13 mouse cellular contexts compared by ENCODE assay signal in genomic region chr19:27215596-27215995, GRCm38 (mm10). TPM values are rescaled to one million over a fixed set of nuclear protein-coding genes. Genes with fewer than 3 reads are reported as not detected.
A peak's percentile ranks its signal among the peaks of the same experiment; 100 is the strongest.
DNase-seq lines count a peak whose midpoint lies in the region; ATAC-seq and TF ChIP-seq lines count a peak whose summit lies in the region.
"Had no signal": no experiment of that assay in that cellular context is flagged by ENCODE, and none has a peak within 500 bp of the region (broad histone marks: within the 10 kb centered on the region; RNA-seq: fewer than 3 reads in every experiment).

No protein-coding gene starts in this region.

- peaks cover 24% of the 10 kb centered on the region for H3K27me3 ChIP-seq in forebrain, embryonic 12.5 days
- peaks cover 7% of the 10 kb centered on the region; the same call in 1 of the 2 replicates for H3K27me3 ChIP-seq in forebrain, embryonic 11.5 days (ENCODE audit: control insufficient read depth, insufficient read depth, low read length)
- peaks cover 20% of the 10 kb centered on the region for H3K27me3 ChIP-seq in midbrain, embryonic 12.5 days
- peaks cover 9% of the 10 kb centered on the region; the same call in 1 of the 2 replicates for H3K27me3 ChIP-seq in midbrain, embryonic 11.5 days (ENCODE audit: control insufficient read depth, insufficient read depth, low read length)
- H3K27me3 ChIP-seq in forebrain, postnatal 0 days (ENCODE audit: insufficient read depth, low read length): no peaks in the 10 kb centered on the region
- peaks cover 11% of the 10 kb centered on the region for H3K27me3 ChIP-seq in neural tube, embryonic 13.5 days
- H3K27me3 ChIP-seq: CH12.LX had no signal

- H3K27ac ChIP-seq in forebrain, embryonic 12.5 days: no peak overlapping the region
- no peak overlapping the region for H3K27ac ChIP-seq in forebrain, embryonic 11.5 days (ENCODE audit: low read depth, low read length)
- no peak overlapping the region for H3K27ac ChIP-seq in midbrain, embryonic 12.5 days (replicated peaks)
- no peak overlapping the region for H3K27ac ChIP-seq in midbrain, embryonic 11.5 days (ENCODE audit: low read depth, low read length)
- peak overlapping the region; percentile 95 for H3K27ac ChIP-seq in forebrain, postnatal 0 days (ENCODE audit: low read depth, low read length)
- H3K27ac ChIP-seq in neural tube, embryonic 13.5 days (replicated peaks): no peak overlapping the region
- H3K27ac ChIP-seq: macrophage had no signal

- H3K9ac ChIP-seq in forebrain, embryonic 12.5 days: 0 out of 2 replicates have a peak overlapping the region, but pooled peaks have one; percentile 7
- H3K9ac ChIP-seq in forebrain, embryonic 11.5 days (ENCODE audit: low read length): no peak overlapping the region
- H3K9ac ChIP-seq in midbrain, embryonic 12.5 days (replicated peaks): no peak overlapping the region
- H3K9ac ChIP-seq in midbrain, embryonic 11.5 days (ENCODE audit: low read length): no peak overlapping the region
- H3K9ac ChIP-seq in forebrain, postnatal 0 days: peak overlapping the region; percentile 18; the same call in 1 of the 2 replicates
- no peak overlapping the region; the same call in 1 of the 2 replicates for H3K9ac ChIP-seq in neural tube, embryonic 13.5 days

- H3K4me1 ChIP-seq in forebrain, embryonic 12.5 days: peaks cover 28% of the 10 kb centered on the region
- H3K4me1 ChIP-seq in forebrain, embryonic 11.5 days (replicated peaks; ENCODE audit: control insufficient read depth, insufficient read depth, low read length): peaks cover 9% of the 10 kb centered on the region; the same call in 1 of the 2 replicates
- H3K4me1 ChIP-seq in midbrain, embryonic 12.5 days: peaks cover 26% of the 10 kb centered on the region
- peaks cover 14% of the 10 kb centered on the region for H3K4me1 ChIP-seq in midbrain, embryonic 11.5 days (ENCODE audit: control insufficient read depth, insufficient read depth, low read length)
- peaks cover 17% of the 10 kb centered on the region for H3K4me1 ChIP-seq in forebrain, postnatal 0 days (ENCODE audit: insufficient read depth)
- peaks cover 40% of the 10 kb centered on the region for H3K4me1 ChIP-seq in neural tube, embryonic 13.5 days (replicated peaks)

- no peak for ATAC-seq in forebrain, embryonic 12.5 days (ENCODE audit: low FRiP score)
- no peak for ATAC-seq in forebrain, embryonic 11.5 days (replicated peaks; ENCODE audit: low FRiP score)
- ATAC-seq in midbrain, embryonic 12.5 days (ENCODE audit: low FRiP score, low read depth): no peak
- ATAC-seq in midbrain, embryonic 11.5 days (ENCODE audit: low FRiP score): no peak
- no peak for ATAC-seq in forebrain, postnatal 0 days
- ATAC-seq in neural tube, embryonic 13.5 days (ENCODE audit: low read depth): no peak

- WGBS in forebrain, embryonic 12.5 days: 51% methylated on average over 4 of the region's 4 CpGs
- WGBS in forebrain, embryonic 11.5 days: 68% methylated on average over 4 of the region's 4 CpGs
- 60% methylated on average over 4 of the region's 4 CpGs for WGBS in midbrain, embryonic 12.5 days
- 71% methylated on average over 4 of the region's 4 CpGs for whole genome bisulfite sequencing in midbrain, embryonic 11.5 days
- 54% methylated on average over 4 of the region's 4 CpGs for WGBS in forebrain, postnatal 0 days
- 41% methylated on average over 4 of the region's 4 CpGs for WGBS in neural tube, embryonic 13.5 days

- H3K36me3 ChIP-seq in forebrain, embryonic 12.5 days (replicated peaks): no peaks in the 10 kb centered on the region
- H3K36me3 ChIP-seq in forebrain, embryonic 11.5 days (ENCODE audit: control insufficient read depth, insufficient read depth, low read length): no peaks in the 10 kb centered on the region
- H3K36me3 ChIP-seq in midbrain, embryonic 12.5 days: no peaks in the 10 kb centered on the region
- H3K36me3 ChIP-seq in midbrain, embryonic 11.5 days (ENCODE audit: control insufficient read depth, insufficient read depth, low read length): no peaks in the 10 kb centered on the region
- no peaks in the 10 kb centered on the region for H3K36me3 ChIP-seq in forebrain, postnatal 0 days (ENCODE audit: insufficient read depth)
- H3K36me3 ChIP-seq in neural tube, embryonic 13.5 days: no peaks in the 10 kb centered on the region

- DNase-seq in forebrain, embryonic 11.5 days (ENCODE audit: low spot score): no peak
- no peak for DNase-seq in midbrain, embryonic 11.5 days (ENCODE audit: low spot score, missing footprints)
- no peak for DNase-seq in forebrain, postnatal 0 days
- no peak for DNase-seq in frontal cortex, postnatal 25 days (ENCODE audit: low spot score in 2 of 2)
- DNase-seq in layer of hippocampus, postnatal 25 days (ENCODE audit: extremely low spot score in 1 of 2, low spot score in 1 of 2): no peak
- DNase-seq: cerebellum, adult 2 months; gastrocnemius, postnatal 25 days; thymus, postnatal 14 days had no signal

- no peak for TF ChIP-seq CTCF in forebrain, postnatal 0 days (IDR thresholded peaks at IDR 0.05; ENCODE audit: low read depth)

- H3K9me3 ChIP-seq in forebrain, embryonic 12.5 days: no peaks in the 10 kb centered on the region
- H3K9me3 ChIP-seq in forebrain, embryonic 11.5 days (ENCODE audit: control insufficient read depth, low read length): no peaks in the 10 kb centered on the region
- H3K9me3 ChIP-seq in midbrain, embryonic 12.5 days: no peaks in the 10 kb centered on the region
- no peaks in the 10 kb centered on the region for H3K9me3 ChIP-seq in midbrain, embryonic 11.5 days (ENCODE audit: control insufficient read depth, low read length)
- H3K9me3 ChIP-seq in forebrain, postnatal 0 days (ENCODE audit: low read length): no peaks in the 10 kb centered on the region
- H3K9me3 ChIP-seq in neural tube, embryonic 13.5 days: no peaks in the 10 kb centered on the region

- peak overlapping the region; percentile 71; the same call in 1 of the 2 replicates for H3K4me3 ChIP-seq in forebrain, embryonic 12.5 days (replicated peaks)
- no peak overlapping the region for H3K4me3 ChIP-seq in forebrain, embryonic 11.5 days (ENCODE audit: low read depth, low read length)
- H3K4me3 ChIP-seq in midbrain, embryonic 12.5 days: 0 out of 2 replicates have a peak overlapping the region, but pooled peaks have one; percentile 77
- H3K4me3 ChIP-seq in midbrain, embryonic 11.5 days (ENCODE audit: low read depth, low read length): no peak overlapping the region
- peak overlapping the region; percentile 86; the same call in 1 of the 2 replicates for H3K4me3 ChIP-seq in forebrain, postnatal 0 days (ENCODE audit: low read depth, low read length)
- peak overlapping the region; percentile 68; the same call in 1 of the 2 replicates for H3K4me3 ChIP-seq in neural tube, embryonic 13.5 days

- peak overlapping the region; percentile 86 for H3K4me2 ChIP-seq in forebrain, embryonic 12.5 days
- H3K4me2 ChIP-seq in forebrain, embryonic 11.5 days (ENCODE audit: low read depth, low read length, severe bottlenecking): no peak overlapping the region
- H3K4me2 ChIP-seq in midbrain, embryonic 12.5 days (replicated peaks): peak overlapping the region; percentile 80
- H3K4me2 ChIP-seq in midbrain, embryonic 11.5 days: no peak overlapping the region
- H3K4me2 ChIP-seq in forebrain, postnatal 0 days (ENCODE audit: low read depth): peak overlapping the region; percentile 98
- H3K4me2 ChIP-seq in neural tube, embryonic 13.5 days: peak overlapping the region; percentile 66

RNA-seq across cellular contexts. Expression of gene Vldlr, which starts 0.7 kb away (rescaled TPM):
- polyA plus RNA-seq in forebrain, embryonic 12.5 days (2016; fragmentation: Nextera tagmentation; extraction: Ambion mirVana): 11.1 and 13.2 TPM in 2 replicates
- 10.6 and 12.9 TPM in 2 replicates for polyA plus RNA-seq in forebrain, embryonic 11.5 days (2014; fragmentation: Nextera tagmentation; extraction: Ambion mirVana)
- 14.3 and 17.3 TPM in 2 replicates for polyA plus RNA-seq in midbrain, embryonic 12.5 days (2016; fragmentation: Nextera tagmentation; extraction: Ambion mirVana)
- polyA plus RNA-seq in midbrain, embryonic 11.5 days (2014; fragmentation: Nextera tagmentation; extraction: Ambion mirVana): 10.5 and 11.3 TPM in 2 replicates
- 57.6 and 65.3 TPM in 2 replicates for total RNA-seq in forebrain, postnatal 0 days (2014; rRNA removed)
- polyA plus RNA-seq in forebrain, postnatal 0 days (2015; fragmentation: Nextera tagmentation; extraction: Ambion mirVana): 35.0 and 41.0 TPM in 2 replicates
- polyA plus RNA-seq in neural tube, embryonic 13.5 days (2015; fragmentation: Nextera tagmentation; extraction: Ambion mirVana): 19.7 and 22.5 TPM in 2 replicates
- 10 to 100 TPM; 50.7 to 53.4 TPM for total RNA-seq in layer of hippocampus, postnatal 25 days (2021)
- total RNA-seq: CH12.LX had no signal

Comparison
In these comparisons a context has a peak if more than half of its experiments do, and no peak if none do; other contexts are left out.
1. H3K4me2 ChIP-seq: peak in forebrain, embryonic 12.5 days (single experiment), midbrain, embryonic 12.5 days (single experiment), forebrain, postnatal 0 days (single experiment) and neural tube, embryonic 13.5 days (single experiment); none in forebrain, embryonic 11.5 days (single experiment) and midbrain, embryonic 11.5 days (single experiment).
2. H3K4me3 ChIP-seq: peak in forebrain, embryonic 12.5 days (single experiment), midbrain, embryonic 12.5 days (single experiment), forebrain, postnatal 0 days (single experiment) and neural tube, embryonic 13.5 days (single experiment); none in forebrain, embryonic 11.5 days (single experiment) and midbrain, embryonic 11.5 days (single experiment).
3. H3K9ac ChIP-seq: peak in forebrain, embryonic 12.5 days (single experiment) and forebrain, postnatal 0 days (single experiment); none in forebrain, embryonic 11.5 days (single experiment), midbrain, embryonic 12.5 days (single experiment), midbrain, embryonic 11.5 days (single experiment) and neural tube, embryonic 13.5 days (single experiment).